In the genomic region with DNA sequence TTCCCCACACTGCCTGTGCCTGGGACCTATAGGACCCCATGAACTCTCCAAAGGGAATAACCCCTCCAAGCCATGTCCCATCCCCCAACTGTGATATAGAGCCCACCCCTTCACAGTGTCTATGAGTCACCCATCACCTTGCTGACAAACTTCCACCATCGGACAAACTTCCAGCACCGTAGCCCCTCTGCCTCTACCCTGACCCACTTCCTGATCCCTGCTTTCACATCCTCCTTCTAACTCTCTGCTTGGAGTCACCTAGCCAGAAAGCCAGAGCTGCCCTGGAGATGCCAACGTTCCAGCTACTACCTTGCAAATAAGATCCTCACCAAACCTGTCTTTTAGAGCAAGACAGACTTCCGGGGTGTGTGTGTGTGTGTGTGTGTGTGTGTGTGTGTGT, we compare ENCODE assay signal across 18 mouse cellular contexts. TPM values are rescaled to one million over a fixed set of nuclear protein-coding genes. Genes with fewer than 3 reads are reported as not detected.
"Had no signal": no experiment of that assay in that cellular context is flagged by ENCODE, and none has a peak within 500 bp of the region (broad histone marks: within the 10 kb centered on the region; RNA-seq: fewer than 3 reads in every experiment).

No protein-coding gene starts in this region.

- DNase-seq: forebrain, postnatal 0 days; gastrocnemius, adult 2 months; gastrocnemius, postnatal 10 days; gastrocnemius, postnatal 25 days; heart, adult 11 months; heart, adult 2 months; heart, postnatal 10 days; kidney, adult 18-20 months; kidney, adult 8-10 months; kidney, postnatal 10 days; kidney, postnatal 25 days; kidney, postnatal 4 days; liver had no signal

- ATAC-seq: forebrain, postnatal 0 days; hindbrain, postnatal 0 days; intestine, embryonic 15.5 days; intestine, postnatal 0 days; liver, embryonic 12.5 days had no signal

RNA-seq across cellular contexts. Expression of a gene that starts 14.1 kb away (rescaled TPM):
- total RNA-seq: hematopoietic stem cell, adult 5-6 weeks had no signal
